Mouse (Mus musculus) E14TG2a.4 (cell line): ENCODE measurements around the gene Plcl1.

ENCODE experiments used
- CTCF ChIP-seq: conservative IDR thresholded peaks from 2 replicates; pipeline ENCODE4 v1.5.1; 2014; ENCODE audit warnings: low read length
- NANOG ChIP-seq: IDR thresholded peaks from 2 replicates; pipeline ENCODE4 v1.6.1; 2014; ENCODE audit warnings: borderline replicate concordance, low read length, mixed read lengths
- POU5F1 ChIP-seq: IDR thresholded peaks from 2 replicates; pipeline ENCODE4 v1.6.1; 2014; ENCODE audit warnings: low read length, borderline replicate concordance

- TF ChIP-seq CTCF (no peak), POU5F1 (no peak), NANOG (no peak)
These were observed 293.8 kb downstream of the Plcl1 start for GRCm38 (mm10) chr1:55699393-55699970.
